Mouse (Mus musculus) T-helper 1 cell (primary cell): ENCODE measurements around the gene Gm10338.
"Not testable (repeated sequence)": the region's sequence is repeated elsewhere in the genome, so short reads cannot be mapped to it uniquely, and the experiment has no call there.

ENCODE experiments used
- in situ Hi-C: fragments of 300-600 bp; cut with MboI, MseI; formaldehyde crosslinking; loops from one replicate; pipeline ENCODE4 v1.15.1; 2025; ENCODE audit warnings: high pct_unique_total_duplicates

Gene Gm10338

DNA sequence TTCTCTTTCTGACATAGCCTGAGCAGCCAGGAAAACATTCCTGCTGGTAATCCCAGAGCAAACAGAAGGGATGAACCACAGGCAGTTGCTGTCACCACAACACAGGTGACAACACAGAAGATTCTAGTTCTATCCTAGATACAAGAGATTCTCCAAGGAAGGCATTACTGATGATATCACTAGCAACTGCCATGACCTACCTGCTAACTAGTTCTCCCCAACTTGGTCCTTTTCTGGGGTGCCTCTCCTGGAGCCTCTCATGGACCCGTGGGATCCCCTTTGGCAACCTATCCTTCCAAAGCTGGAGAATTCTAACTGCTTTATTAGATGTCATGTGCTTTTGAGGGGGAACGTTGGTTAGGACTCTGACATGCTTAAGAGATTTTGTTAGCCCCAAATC is at the start of gene Gm10338:
Gm10338 (minus strand) TSS at position 101 of the 400 bp plus-strand sequence.
- in situ Hi-C loops, result not testable (repeated sequence)

DNA sequence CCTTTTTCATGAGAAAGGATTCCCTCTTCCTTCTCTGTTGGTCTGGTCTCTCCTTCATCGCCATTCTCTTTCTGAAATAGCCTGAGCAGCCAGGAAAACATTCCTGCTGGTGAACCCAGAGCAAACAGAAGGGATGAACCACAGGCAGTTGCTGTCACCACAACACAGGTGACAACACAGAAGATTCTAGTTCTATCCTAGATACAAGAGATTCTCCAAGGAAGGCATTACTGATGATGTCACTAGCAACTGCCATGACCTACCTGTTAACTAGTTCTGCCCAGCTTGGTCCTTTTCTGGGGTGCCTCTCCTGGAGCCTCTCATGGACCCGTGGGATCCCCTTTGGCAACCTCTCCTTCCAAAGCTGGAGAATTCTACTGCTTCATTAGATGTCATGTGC is 48.5 kb upstream of the Gm10338 start, which contains the start of gene Gm10128:
Gm10128 (minus strand) TSS at position 101 of the 400 bp plus-strand sequence.
- in situ Hi-C loops, result not testable (repeated sequence)

DNA sequence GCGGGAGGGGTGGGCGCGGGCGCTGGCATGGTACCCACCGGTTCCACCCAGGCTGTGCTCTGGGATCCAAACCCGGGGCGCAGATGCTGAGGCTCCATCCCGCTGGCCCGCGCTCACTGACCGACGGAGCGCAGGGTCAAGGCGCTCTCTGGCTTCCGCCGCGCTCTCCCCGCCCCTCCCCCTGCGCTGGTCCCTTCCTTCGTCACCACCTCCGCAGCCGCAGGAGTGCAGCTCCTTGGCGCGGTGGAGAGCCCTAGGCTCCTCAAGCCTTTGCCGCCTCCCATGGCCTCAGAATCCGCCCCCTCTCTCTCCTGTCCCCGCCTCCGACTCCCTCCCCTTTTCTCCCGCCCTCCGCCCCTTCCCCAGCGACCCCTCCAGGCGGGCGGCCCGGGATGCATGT is 27.0 kb downstream of the Gm10338 start, which contains the start of gene Gm3558:
Gm3558 (minus strand) TSS at position 185 of the 400 bp plus-strand sequence.
- in situ Hi-C loops, result loop anchor here (5.0 kb wide), 3 partner anchors 184 to 1691 kb away; partner anchors contain the start of gene Gm3248

DNA sequence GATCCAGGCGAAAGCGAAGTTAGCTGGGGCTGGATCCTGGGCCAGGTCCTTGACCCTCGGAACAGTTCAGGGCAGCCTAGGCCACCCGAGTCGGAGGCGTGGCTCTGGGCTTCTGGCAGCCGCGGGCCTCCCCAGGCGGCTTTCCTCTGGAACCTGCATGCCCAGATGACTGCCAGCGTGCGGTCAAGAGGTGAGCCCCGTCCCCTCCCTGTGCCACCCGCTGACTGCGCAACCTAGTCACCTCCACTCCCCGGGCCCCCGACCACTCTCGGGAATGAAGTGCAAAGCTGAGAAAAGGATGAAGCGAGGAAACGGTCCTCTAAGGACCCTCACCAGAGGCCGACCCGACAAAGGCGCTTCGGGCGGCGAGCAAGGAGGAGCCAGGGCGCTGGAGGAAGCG is 27.5 kb downstream of the Gm10338 start:
- in situ Hi-C loops, result loop anchor here (5.0 kb wide), 3 partner anchors 184 to 1691 kb away; partner anchors contain the start of gene Gm3248

DNA sequence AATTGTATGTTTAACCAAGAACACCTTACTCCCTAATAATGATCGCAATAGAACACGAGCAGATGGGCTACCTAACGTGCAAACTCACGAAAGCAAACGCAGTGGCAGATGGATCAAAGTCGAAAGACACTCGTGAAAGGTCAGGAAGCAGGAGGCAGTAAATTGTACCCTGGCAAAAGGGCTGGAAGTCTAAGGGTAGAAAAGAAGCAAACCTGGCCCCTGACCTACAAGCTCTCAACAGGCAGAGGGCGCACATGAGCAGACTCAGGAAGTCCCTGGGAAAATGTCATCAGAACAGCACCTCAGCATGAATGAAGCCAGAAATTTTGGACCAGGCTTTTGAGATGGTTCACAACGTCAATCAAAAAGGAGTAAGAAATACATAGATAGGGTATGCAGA is 28.1 kb downstream of the Gm10338 start:
- in situ Hi-C loops, result loop anchor here (5.0 kb wide), 3 partner anchors 185 to 1690 kb away; partner anchors contain the start of gene Gm3248
